Comparison of ENCODE assay signal across 9 mouse cellular contexts in the genomic region with DNA sequence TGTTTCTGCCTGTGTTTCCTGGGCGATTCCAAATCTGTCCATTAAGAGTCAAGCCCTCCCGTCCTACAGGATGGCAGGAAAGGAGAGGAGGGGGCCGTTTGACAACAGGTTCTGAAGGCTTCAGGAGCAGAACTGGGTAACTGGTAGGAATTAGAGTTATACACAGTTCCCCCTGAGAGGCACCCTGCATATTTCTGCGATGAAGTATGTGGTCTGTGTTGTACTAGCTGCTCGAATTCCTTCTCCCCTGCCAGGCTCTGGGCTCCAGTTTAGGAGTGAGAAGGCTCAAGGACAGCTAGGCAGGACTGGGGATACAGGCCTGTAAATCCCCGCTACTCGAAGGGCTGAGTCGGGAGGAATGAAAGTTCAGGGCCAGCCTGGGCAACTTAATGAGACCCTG. TPM values are rescaled to one million over a fixed set of nuclear protein-coding genes. Genes with fewer than 3 reads are reported as not detected.
DNase-seq lines count a peak whose midpoint lies in the region; ATAC-seq lines count a peak whose summit lies in the region.
"Had no signal": no experiment of that assay in that cellular context is flagged by ENCODE, and none has a peak within 500 bp of the region (broad histone marks: within the 10 kb centered on the region; RNA-seq: fewer than 3 reads in every experiment).

No protein-coding gene starts in this region.

- H3K4me1 ChIP-seq in hindbrain, embryonic 10.5 days (replicated peaks) = peaks cover 41% of the 10 kb centered on the region
- peaks cover 12% of the 10 kb centered on the region for H3K4me1 ChIP-seq in hindbrain, embryonic 16.5 days (ENCODE audit: control insufficient read depth, insufficient read depth, low read depth, low read length)
- peaks cover 42 to 65% of the 10 kb centered on the region in 2 experiments for H3K4me1 ChIP-seq in heart, embryonic 14.5 days (ENCODE audit: control insufficient read depth in 2 of 2, insufficient read depth in 2 of 2, low read length in 2 of 2)
- peaks cover 86% of the 10 kb centered on the region for H3K4me1 ChIP-seq in liver, embryonic 13.5 days (replicated peaks)

- no peaks in the 10 kb centered on the region for H3K9me3 ChIP-seq in hindbrain, embryonic 10.5 days
- H3K9me3 ChIP-seq in hindbrain, embryonic 16.5 days (ENCODE audit: control insufficient read depth, low read length) = no peaks in the 10 kb centered on the region
- H3K9me3 ChIP-seq in heart, embryonic 14.5 days (ENCODE audit: control insufficient read depth, low read length) = no peaks in the 10 kb centered on the region
- no peaks in the 10 kb centered on the region for H3K9me3 ChIP-seq in liver, embryonic 13.5 days (replicated peaks)

- H3K4me3 ChIP-seq in hindbrain, embryonic 10.5 days = 0 out of 2 replicates have a peak overlapping the region, but pooled peaks have one; percentile 4
- H3K4me3 ChIP-seq in hindbrain, embryonic 16.5 days (ENCODE audit: low read length) = no peak overlapping the region
- no peak overlapping the region for H3K4me3 ChIP-seq in heart, embryonic 14.5 days (ENCODE audit: control insufficient read depth in 1 of 2, insufficient read depth in 1 of 2, low read depth in 1 of 2, low read length in 2 of 2)
- no peak overlapping the region for H3K4me3 ChIP-seq in liver, embryonic 13.5 days (replicated peaks)

- no peaks in the 10 kb centered on the region for H3K27me3 ChIP-seq in hindbrain, embryonic 10.5 days (ENCODE audit: insufficient read depth, poor library complexity, severe bottlenecking)
- H3K27me3 ChIP-seq in hindbrain, embryonic 16.5 days (replicated peaks; ENCODE audit: control insufficient read depth, insufficient read depth, low read length) = no peaks in the 10 kb centered on the region
- H3K27me3 ChIP-seq in heart, embryonic 14.5 days (ENCODE audit: control insufficient read depth, insufficient read depth, low read length) = no peaks in the 10 kb centered on the region
- no peaks in the 10 kb centered on the region for H3K27me3 ChIP-seq in liver, embryonic 13.5 days

- no peak for ATAC-seq in hindbrain, embryonic 16.5 days
- ATAC-seq in heart, embryonic 14.5 days (ENCODE audit: insufficient number of reproducible peaks, insufficient read depth, low FRiP score, low read depth) = peak; percentile 70
- no peak for ATAC-seq in liver, embryonic 13.5 days (ENCODE audit: low read depth)
- ATAC-seq in erythroblast, adult 5-6 weeks (replicated peaks; ENCODE audit: low FRiP score, poor library complexity, severe bottlenecking) = no peak

- H3K4me2 ChIP-seq in hindbrain, embryonic 16.5 days (ENCODE audit: low read length) = no peak overlapping the region
- H3K4me2 ChIP-seq in heart, embryonic 14.5 days (ENCODE audit: low read length) = peak overlapping the region; percentile 47
- no peak overlapping the region for H3K4me2 ChIP-seq in liver, embryonic 13.5 days

- no peaks in the 10 kb centered on the region for H3K36me3 ChIP-seq in hindbrain, embryonic 10.5 days
- no peaks in the 10 kb centered on the region for H3K36me3 ChIP-seq in hindbrain, embryonic 16.5 days (ENCODE audit: control insufficient read depth, insufficient read depth, low read length)
- no peaks in the 10 kb centered on the region for H3K36me3 ChIP-seq in heart, embryonic 14.5 days (ENCODE audit: control insufficient read depth, insufficient read depth, low read length)
- peaks cover 3% of the 10 kb centered on the region; the same call in 1 of the 2 replicates for H3K36me3 ChIP-seq in liver, embryonic 13.5 days

- peak overlapping the region; percentile 83 for H3K27ac ChIP-seq in hindbrain, embryonic 10.5 days
- no peak overlapping the region; the same call in 1 of the 2 replicates for H3K27ac ChIP-seq in hindbrain, embryonic 16.5 days (ENCODE audit: low read depth, low read length)
- H3K27ac ChIP-seq in heart, embryonic 14.5 days (replicated peaks in 1 of 2; ENCODE audit: control insufficient read depth in 1 of 2, insufficient read depth in 1 of 2, low read depth in 2 of 2, low read length in 2 of 2) = peak overlapping the region; percentile 98 to 99
- H3K27ac ChIP-seq in liver, embryonic 13.5 days = peak overlapping the region; percentile 100
- H3K27ac ChIP-seq: liver, embryonic 14.5 days had no signal

- DNase-seq in hindbrain, embryonic 10.5 days (ENCODE audit: low spot score) = peak; percentile 29
- DNase-seq in adrenal gland, postnatal 14 days = peak; percentile 54
- no peak for DNase-seq in liver, embryonic 13.5 days
- DNase-seq in frontal cortex, postnatal 10 days (ENCODE audit: low spot score in 2 of 2) = no peak
- no peak for DNase-seq in right cerebral cortex, postnatal 10 days (ENCODE audit: low spot score in 2 of 2)

- H3K9ac ChIP-seq in hindbrain, embryonic 16.5 days (ENCODE audit: low read depth, low read length) = no peak overlapping the region
- peak overlapping the region; percentile 55 for H3K9ac ChIP-seq in heart, embryonic 14.5 days (ENCODE audit: low read length)
- H3K9ac ChIP-seq in liver, embryonic 13.5 days = peak overlapping the region; percentile 33; the same call in 1 of the 2 replicates
- H3K9ac ChIP-seq: liver, embryonic 14.5 days had no signal

- 41% methylated on average over 8 of the region's 8 CpGs for WGBS in hindbrain, embryonic 10.5 days
- 34% methylated on average over 8 of the region's 8 CpGs for WGBS in hindbrain, embryonic 16.5 days
- WGBS in heart, embryonic 14.5 days = 7% methylated on average over 8 of the region's 8 CpGs
- 57% methylated on average over 8 of the region's 8 CpGs for WGBS in liver, embryonic 13.5 days (ENCODE audit: insufficient replicate concordance)

RNA-seq across cellular contexts. Expression of a gene that starts 13.4 kb away (rescaled TPM):
- 289 and 330 TPM in 2 replicates for polyA plus RNA-seq in hindbrain, embryonic 10.5 days (2016; fragmentation: Nextera tagmentation; extraction: Ambion mirVana)
- 81.7 and 99.9 TPM in 2 replicates for polyA plus RNA-seq in hindbrain, embryonic 16.5 days (2015; fragmentation: Nextera tagmentation; extraction: Ambion mirVana)
- total RNA-seq in adrenal gland, postnatal 14 days (2021) = 228 and 248 TPM in 2 replicates
- 466 and 469 TPM in 2 replicates for polyA plus RNA-seq in heart, embryonic 14.5 days (2014; fragmentation: Nextera tagmentation; extraction: Ambion mirVana)
- 387 and 400 TPM in 2 replicates for polyA plus RNA-seq in liver, embryonic 13.5 days (2015; fragmentation: Nextera tagmentation; extraction: Ambion mirVana)
- total RNA-seq in erythroblast, adult 5-6 weeks (2015; ENCODE audit: low replicate concordance) = 85.3 and 115 TPM in 2 replicates
- total RNA-seq in erythroblast, adult 5-6 weeks (2017; ENCODE audit: low replicate concordance) = 64.3 and 65.9 TPM in 2 replicates

RNA-seq across cellular contexts. Expression of a gene that starts 16.1 kb away (rescaled TPM):
- 32.5 and 36.0 TPM in 2 replicates for polyA plus RNA-seq in hindbrain, embryonic 10.5 days (2016; fragmentation: Nextera tagmentation; extraction: Ambion mirVana)
- polyA plus RNA-seq in hindbrain, embryonic 16.5 days (2015; fragmentation: Nextera tagmentation; extraction: Ambion mirVana) = 20.0 and 20.5 TPM in 2 replicates
- total RNA-seq in adrenal gland, postnatal 14 days (2021) = 22.9 and 23.9 TPM in 2 replicates
- 16.2 and 16.8 TPM in 2 replicates for polyA plus RNA-seq in heart, embryonic 14.5 days (2014; fragmentation: Nextera tagmentation; extraction: Ambion mirVana)
- polyA plus RNA-seq in liver, embryonic 13.5 days (2015; fragmentation: Nextera tagmentation; extraction: Ambion mirVana) = 14.4 and 14.5 TPM in 2 replicates
- total RNA-seq in erythroblast, adult 5-6 weeks (2015; ENCODE audit: low replicate concordance) = 34.5 and 36.5 TPM in 2 replicates
- total RNA-seq in erythroblast, adult 5-6 weeks (2017; ENCODE audit: low replicate concordance) = 47.1 and 67.9 TPM in 2 replicates

Comparison
In these comparisons a context has a peak if more than half of its experiments do, and no peak if none do; other contexts are left out.
1. DNase-seq: peak in hindbrain, embryonic 10.5 days (single experiment) and adrenal gland, postnatal 14 days (single experiment); none in liver, embryonic 13.5 days (single experiment), frontal cortex, postnatal 10 days (0 of 2) and right cerebral cortex, postnatal 10 days (0 of 2).